Mouse (Mus musculus) cerebellum, postnatal 4 days (tissue): ENCODE data around the gene Hivep3.

Experiments used
- DNase-seq, 2 experiments: peaks; one replicate each; pipeline ENCODE4 v3.0.0; 2022; ENCODE audit warnings: low spot score in 2 of 2, mixed read lengths in 1 of 2

Gene Hivep3

GRCm38 (mm10) chr4:120083700-120084099 lies 350.1 kb downstream of the Hivep3 start:
- no peak for DNase-seq

GRCm38 (mm10) chr4:120089536-120089935 lies 356.0 kb downstream of the Hivep3 start:
- DNase-seq = no peak

GRCm38 (mm10) chr4:120091997-120092783 lies 358.6 kb downstream of the Hivep3 start:
- no peak for DNase-seq

GRCm38 (mm10) chr4:120096935-120097334 lies 363.4 kb downstream of the Hivep3 start:
- DNase-seq = no peak

GRCm38 (mm10) chr4:120101186-120101585 lies 367.6 kb downstream of the Hivep3 start:
- DNase-seq = no peak

GRCm38 (mm10) chr4:120104599-120104998 lies 371.0 kb downstream of the Hivep3 start:
- peak; percentile 73 to 82 for DNase-seq

GRCm38 (mm10) chr4:120106362-120106761 lies 372.8 kb downstream of the Hivep3 start:
- no peak for DNase-seq

GRCm38 (mm10) chr4:120107787-120108186 lies 374.2 kb downstream of the Hivep3 start:
- no peak for DNase-seq

- DNase-seq = no peak
Observed at GRCm38 (mm10) chr4:120115516-120115915, 381.9 kb downstream of the Hivep3 start.

- DNase-seq = no peak
Observed at GRCm38 (mm10) chr4:120116312-120116711, 382.7 kb downstream of the Hivep3 start.

GRCm38 (mm10) chr4:120120276-120120675 lies 386.7 kb downstream of the Hivep3 start:
- DNase-seq = peak; percentile 54 to 82

- no peak for DNase-seq
Observed at GRCm38 (mm10) chr4:120124656-120125055, 391.1 kb downstream of the Hivep3 start.

- no peak for DNase-seq
Observed at GRCm38 (mm10) chr4:120126047-120126446, 392.5 kb downstream of the Hivep3 start.

GRCm38 (mm10) chr4:120127333-120127732 lies 393.7 kb downstream of the Hivep3 start:
- DNase-seq = no peak

GRCm38 (mm10) chr4:120128033-120128432 lies 394.4 kb downstream of the Hivep3 start:
- DNase-seq = peak in 1 of 2 experiments; percentile 54

GRCm38 (mm10) chr4:120129233-120129885 lies 395.8 kb downstream of the Hivep3 start:
- DNase-seq = peak in 1 of 2 experiments; percentile 66

GRCm38 (mm10) chr4:120130926-120131325 lies 397.3 kb downstream of the Hivep3 start:
- no peak for DNase-seq

GRCm38 (mm10) chr4:120131441-120132220 lies 398.0 kb downstream of the Hivep3 start:
- peak; percentile 49 to 86 for DNase-seq

- DNase-seq = no peak
Observed at GRCm38 (mm10) chr4:120134223-120134622, 400.6 kb downstream of the Hivep3 start.

GRCm38 (mm10) chr4:120141810-120142209 lies 408.2 kb downstream of the Hivep3 start:
- DNase-seq = no peak

GRCm38 (mm10) chr4:120142905-120143304 lies 409.3 kb downstream of the Hivep3 start:
- DNase-seq = no peak

- DNase-seq = no peak
Observed at GRCm38 (mm10) chr4:120144343-120144742, 410.8 kb downstream of the Hivep3 start.
